Mouse (Mus musculus): ENCODE measurements around the gene Pla2g1b.
"Not testable (repeated sequence)": the region's sequence is repeated elsewhere in the genome, so short reads cannot be mapped to it uniquely, and the experiment has no call there.

The Pla2g1b gene

DNA sequence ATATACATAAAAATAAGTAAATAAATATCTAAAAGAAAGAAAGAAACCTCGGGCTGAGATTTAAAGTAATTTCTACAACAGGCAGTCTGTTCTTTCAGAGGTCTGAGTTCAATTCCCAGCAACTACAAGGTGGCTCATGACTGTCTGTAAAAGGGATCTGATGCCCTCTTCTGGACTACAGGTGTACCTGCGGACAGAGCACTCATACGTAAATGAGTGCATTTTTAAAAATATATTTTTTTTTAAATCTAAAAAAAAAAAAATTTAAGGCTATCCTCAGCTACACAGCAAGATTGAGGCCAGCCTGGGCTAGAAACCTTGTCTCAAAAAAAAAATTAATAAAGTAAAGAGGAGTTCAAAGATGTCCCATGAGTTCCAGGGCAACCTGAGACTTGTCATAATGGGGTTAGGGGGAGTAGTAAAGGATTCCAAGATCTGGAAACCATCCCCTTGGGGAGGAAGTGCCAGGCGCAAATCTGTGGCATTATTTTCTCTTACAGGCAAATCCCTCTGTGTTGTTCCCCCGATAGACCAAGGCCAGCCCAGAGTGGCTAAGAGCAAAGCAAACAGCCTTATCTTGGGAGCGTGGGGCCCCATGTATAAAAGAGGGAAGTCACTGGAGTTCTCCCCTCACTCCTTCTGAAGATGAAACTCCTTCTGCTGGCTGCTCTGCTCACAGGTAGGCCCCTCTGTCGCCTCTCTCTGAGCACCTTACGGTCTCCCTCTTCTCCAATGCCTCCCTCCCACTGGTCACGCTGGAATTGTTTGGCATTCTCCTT, at the start of gene Pla2g1b:
Gene Pla2g1b (plus strand): TSS at position 621 of the 779 bp plus-strand sequence.
- DNase-seq (ENCODE audit: extremely low spot score, low spot score), result no peak

DNA sequence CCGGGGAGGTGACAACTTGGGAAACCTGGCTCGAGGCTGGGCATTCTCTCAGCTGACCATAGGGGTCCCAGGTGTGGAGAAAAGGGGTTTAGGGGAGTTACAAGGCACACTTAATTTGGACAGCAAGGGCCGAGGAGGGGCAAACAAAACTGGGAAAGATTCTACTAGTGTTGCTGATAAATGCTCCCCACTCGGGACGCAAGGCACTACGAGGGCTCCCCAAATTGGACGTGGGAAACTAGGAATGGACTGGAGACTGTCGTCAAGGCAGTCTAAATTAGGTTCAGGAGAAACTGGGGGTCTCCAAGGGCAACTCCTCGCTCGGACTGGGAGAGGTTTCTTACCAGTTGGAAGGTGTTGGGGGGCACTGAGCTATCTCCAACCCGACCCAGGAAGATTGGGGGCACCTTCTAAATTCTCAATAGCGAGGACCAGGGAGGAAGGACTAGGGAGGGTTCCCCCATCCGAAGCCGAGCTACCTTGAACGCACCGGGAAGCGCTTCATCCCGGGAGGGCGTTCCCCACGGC, 37.2 kb upstream of the Pla2g1b start:
- no peak for DNase-seq (ENCODE audit: extremely low spot score, low spot score)

DNA sequence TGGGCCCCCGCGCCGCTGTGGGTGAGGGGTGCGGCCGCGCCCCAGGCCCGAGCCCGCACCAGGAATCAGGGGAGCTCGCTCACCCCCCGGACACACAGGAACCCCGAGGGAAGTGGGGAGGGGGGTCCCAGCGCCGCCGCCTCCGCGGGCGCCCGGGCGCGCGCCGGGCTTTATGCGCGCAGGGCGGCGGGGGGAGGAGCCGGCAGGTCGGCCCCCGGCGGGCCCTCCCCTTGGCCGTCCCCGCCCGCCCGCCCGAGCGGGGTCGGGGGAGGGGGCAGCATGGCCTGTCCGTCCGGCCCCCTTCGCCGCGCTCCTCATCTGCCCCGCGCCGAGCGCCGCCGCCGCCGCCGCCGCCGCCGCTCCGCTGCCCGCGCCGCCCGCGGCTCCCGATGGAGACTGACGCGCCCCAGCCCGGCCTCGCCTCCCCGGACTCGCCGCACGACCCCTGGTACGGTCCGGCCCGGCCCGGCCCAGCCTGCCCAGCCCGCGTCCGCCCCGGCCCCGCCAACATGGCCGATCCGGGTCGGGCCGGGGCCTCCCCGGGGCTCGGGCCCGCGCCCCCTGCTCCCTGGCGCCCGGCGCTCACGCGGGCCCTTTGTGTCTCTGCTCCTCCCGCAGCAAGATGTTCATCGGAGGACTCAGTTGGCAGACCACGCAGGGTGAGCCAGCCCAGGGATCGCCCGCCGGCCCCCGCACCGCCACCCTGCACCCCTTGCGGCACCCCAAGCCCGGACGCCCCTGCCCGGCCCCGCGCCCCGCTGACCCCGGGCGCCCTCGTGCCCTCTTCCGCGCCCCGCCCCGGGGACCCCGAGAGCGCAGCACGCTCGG, 36.5 kb upstream of the Pla2g1b start, which contains the start of gene Msi1:
Gene Msi1 (plus strand): TSS at position 241 of the 828 bp plus-strand sequence.
- DNase-seq (ENCODE audit: extremely low spot score, low spot score), result peak; percentile 81

DNA sequence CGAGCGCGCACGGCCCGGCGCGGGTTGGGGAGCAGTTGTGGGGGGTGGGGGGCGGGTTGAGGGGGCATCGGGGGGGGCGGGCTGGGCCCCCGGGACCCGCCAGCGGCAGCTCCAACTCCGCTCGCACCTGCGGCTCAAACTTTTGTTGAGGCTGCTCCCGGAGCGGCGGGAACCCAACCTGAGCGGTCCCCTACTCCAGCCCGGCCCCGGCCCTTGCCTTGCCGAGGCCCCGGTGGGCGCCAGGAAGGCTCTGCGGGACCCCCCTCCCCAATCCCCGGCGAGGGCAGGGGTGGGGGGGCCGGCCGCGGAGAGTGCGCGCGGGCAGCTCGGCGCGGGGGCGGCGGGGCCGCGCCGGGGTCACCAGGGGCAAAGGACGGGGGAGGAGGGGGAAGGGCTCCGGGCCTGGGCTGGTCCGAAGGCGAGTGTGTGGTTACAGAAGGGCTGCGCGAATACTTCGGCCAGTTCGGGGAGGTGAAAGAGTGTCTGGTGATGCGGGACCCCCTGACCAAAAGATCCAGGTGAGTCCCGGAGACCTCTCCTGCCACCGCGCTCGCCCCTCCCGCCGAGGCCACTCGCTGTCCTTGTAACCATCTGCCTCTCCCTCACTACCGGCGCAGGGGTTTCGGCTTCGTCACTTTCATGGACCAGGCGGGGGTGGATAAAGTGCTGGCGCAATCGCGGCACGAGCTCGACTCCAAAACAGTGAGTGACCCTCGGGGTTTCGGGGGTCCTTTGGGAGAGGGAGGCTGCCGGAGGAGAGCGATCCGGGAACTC, 35.7 kb upstream of the Pla2g1b start:
- DNase-seq (ENCODE audit: extremely low spot score, low spot score), result peak; percentile 62

DNA sequence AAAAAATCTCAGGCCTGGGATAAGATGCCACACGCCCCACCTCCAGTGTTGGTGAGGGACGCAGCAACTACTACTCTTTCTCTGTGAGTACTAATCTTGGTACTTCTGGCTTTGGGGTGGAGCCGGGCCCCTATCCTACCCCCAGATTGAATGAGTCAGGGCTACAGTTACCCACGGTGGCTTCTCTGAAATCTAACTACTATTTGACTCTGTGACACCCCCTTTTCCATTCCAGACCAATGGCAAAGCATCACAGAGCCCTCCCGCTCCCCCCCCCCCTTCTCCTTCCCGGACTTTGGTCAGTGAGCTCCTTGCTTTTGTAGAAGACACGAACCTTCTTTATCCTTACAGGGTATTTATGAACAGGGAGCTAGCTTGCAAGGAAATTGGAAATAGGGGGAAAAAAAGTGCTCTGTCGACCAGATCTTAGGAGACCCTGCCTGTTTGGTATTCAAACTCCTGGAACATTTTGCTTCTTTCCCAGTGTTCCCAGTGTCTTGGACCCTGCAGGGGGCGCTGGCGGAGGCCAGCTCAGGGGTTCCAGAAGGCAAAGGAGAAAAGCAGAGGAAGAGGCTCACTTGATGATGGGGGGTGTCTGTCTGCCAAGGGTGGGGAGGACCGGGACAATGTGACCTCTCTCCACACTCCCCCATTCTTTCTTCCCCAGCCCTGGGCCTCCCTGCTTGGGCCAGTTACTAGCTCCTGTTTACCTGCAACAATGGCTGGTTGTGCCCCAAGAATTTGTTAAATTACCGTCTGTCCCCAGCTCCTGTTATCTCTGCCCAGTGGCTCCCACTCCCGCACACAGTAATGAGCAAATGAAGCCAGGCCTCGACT, 34.8 kb upstream of the Pla2g1b start:
- DNase-seq (ENCODE audit: extremely low spot score, low spot score), result peak; percentile 72

DNA sequence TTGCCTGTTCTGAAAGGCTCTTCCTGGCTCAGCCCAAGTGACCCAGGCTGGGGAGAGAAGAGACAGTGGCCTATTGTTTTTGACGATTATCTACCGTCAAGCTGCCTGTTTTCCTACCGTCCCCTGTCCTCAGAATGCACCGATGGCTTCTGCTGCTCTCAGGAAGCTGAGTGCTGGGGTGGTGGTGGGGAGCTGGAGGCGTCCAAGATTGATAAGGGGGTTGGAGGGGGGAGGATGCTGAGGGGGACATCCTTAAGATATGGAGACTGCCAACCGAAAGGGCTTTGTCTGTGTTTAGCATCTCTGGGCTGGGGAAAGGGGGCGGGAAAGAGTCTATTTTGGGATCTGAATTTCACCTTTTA, 34.2 kb upstream of the Pla2g1b start:
- no peak for DNase-seq (ENCODE audit: extremely low spot score, low spot score)

DNA sequence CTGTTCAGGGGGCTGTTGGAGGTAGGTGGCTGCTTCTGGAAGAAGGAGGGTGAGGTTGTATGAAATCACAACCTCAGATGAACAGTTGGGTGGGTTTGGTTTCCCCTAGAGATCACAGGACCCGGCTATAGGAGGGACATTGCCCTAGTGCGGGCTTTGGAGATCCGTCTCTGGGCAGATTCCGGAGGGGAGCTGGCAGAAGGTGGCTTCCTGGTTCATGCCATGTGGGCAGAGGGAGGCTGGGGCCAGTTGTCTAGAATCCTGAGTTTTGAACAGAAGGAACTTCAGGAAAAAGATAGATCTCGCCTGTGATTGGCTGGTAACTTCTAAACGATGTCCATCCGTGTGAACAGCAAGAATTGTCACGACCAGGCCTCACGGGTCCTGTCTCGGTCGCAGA, 33.7 kb upstream of the Pla2g1b start:
- DNase-seq (ENCODE audit: extremely low spot score, low spot score), result no peak

DNA sequence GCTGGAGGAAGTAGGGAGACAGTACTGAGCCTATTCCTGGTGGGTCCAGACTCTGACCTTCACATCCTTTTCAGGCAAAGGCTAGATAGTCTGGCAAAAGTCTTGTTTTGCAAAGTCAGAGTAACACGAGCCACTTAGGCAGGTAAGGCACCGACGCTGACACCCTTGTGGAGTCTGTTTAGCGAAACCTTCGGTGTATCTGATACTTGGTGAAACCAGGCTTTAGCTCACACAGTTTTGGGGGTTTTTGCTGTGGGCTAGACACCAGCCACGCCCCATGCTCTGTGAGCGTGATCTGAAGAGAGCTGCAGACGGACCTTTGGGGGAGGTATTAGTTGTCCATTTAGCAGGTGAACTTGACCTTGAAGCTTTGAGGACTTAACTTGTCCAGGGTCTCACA, 32.9 kb upstream of the Pla2g1b start:
- no peak for DNase-seq (ENCODE audit: extremely low spot score, low spot score)

DNA sequence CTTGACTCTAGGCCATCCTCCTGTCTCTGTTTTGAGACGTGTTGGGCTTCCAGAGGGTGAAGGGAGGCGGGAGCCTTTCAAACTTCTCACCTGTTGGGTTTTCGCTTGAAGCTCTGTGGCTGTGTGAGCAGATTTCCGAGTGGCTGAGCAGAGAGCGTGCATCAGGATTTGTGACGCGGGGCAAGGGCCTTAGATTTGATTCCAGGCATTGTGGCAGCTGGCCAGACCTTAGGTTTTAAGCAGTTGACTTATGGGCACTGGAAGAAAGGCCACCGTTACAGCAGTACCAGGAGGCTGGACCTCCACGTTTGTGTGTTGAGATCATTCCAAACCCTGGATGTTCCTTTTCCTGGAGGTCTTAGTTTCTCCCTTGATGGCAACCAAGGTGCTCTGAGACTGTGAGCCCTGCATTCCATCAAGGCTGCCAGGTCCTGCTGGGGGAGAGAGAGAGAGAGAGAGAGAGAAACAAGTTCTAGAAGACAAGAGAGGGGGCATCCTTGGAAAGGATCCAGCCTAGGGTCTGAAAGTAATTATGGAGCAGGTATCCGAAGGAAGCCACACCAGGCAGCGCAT, 31.7 kb upstream of the Pla2g1b start:
- DNase-seq (ENCODE audit: extremely low spot score, low spot score), result no peak

DNA sequence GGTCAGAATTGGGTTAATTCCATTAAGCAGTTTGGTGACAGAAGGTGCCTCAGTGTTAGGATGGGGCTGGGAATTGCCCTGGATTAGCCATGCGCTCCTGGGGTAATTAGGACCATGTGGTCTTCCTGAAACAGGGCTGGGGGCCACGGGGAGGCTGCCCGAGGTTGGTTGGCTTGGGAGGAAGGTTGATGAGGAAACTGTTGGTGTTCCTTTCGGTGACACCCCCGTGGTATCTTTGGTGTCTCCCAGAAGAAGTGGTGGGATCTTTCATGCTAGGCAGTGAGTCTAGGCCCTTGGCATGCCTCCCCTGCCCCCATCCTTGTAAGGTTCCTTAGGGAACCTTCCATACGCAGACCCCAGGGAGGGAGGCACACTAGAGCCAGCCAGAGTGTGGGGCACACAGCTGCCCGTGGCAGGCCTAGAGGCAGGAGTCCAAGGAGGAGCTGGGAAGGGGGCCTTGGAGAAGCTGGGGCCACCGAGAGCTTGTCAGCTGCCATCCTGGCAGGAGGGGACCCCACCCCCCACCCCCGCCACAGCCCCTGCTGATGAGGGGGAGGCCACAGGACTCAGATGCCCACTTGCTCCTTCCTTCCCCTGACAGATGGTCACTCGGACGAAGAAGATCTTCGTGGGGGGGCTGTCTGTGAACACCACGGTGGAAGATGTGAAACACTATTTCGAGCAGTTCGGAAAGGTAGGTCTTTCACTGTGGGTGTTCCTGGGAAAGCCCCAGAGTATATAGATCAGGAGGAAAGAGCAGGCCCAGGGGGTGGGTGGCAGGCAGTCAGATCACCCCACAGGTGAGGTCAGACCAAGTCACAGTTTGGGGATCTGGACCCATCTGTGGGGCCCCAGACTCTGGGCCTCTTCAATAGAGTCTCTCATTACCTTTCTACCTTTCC, 31.0 kb upstream of the Pla2g1b start:
- peak; percentile 33 for DNase-seq (ENCODE audit: extremely low spot score, low spot score)

DNA sequence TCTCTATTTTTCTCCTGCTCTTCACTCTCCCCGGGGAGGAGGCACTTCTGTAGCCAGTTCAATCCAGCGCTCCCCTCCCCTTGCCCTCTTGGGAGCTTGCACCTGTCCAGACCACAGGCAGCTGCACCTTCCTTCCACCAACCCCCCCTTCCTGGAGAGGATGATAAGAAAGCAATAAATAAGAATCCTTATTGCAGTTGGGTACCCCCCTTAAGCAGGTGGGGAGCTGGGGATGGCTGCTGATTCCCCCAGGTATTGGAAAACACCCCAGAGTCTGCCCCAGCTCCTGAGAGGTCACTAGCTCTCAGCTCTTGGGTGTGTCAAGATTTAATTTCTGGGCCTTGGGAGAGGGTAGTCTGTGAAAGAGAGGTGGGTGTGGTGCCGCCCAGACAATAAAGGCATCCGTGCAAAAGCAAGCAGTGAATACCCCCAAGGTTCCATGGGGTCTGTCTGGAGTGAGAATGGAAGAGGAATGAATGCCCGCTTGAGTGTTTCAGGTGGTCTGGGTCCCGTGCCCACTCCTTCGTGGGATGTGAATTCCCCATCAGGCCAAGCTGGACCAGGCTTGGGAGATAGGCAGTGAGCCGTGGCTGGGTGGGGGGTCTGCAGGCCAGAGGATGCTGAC, 30.2 kb upstream of the Pla2g1b start:
- DNase-seq (ENCODE audit: extremely low spot score, low spot score), result peak; percentile 43

DNA sequence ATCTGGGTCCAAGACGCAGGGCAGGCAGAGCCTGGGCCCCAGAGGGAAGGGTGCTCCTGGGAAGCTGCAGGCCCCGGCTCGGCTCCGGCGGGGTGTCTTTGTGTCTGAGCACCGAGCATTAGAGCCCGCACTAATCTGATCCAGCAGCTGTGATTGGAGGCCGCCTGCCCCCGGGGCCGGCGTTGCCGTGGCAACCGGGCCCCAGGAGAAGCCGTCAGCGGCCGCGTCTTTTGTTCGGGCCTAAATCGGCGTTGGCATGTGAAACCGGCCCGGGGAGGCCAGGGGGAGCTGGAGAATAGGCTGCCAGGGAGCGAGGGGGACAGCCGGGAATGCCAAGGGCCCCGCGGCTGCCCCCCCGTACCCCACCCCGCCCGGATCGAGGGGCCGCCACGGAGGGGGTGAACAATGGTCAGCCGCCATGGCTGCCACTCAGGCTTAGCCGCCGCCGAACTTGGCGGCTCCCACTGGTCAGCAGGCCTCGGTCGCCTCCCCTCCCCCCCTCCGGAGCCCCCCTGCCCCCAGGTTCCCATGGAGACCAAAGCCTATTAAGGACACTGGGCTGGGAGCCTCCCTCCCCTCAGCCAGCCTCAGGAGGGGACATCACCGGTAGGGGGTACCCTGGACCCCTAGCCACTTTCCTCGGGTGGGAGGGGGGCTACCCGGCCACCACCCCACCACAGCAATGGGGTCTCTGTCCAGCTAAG, 29.5 kb upstream of the Pla2g1b start:
- peak; percentile 94 for DNase-seq (ENCODE audit: extremely low spot score, low spot score)

DNA sequence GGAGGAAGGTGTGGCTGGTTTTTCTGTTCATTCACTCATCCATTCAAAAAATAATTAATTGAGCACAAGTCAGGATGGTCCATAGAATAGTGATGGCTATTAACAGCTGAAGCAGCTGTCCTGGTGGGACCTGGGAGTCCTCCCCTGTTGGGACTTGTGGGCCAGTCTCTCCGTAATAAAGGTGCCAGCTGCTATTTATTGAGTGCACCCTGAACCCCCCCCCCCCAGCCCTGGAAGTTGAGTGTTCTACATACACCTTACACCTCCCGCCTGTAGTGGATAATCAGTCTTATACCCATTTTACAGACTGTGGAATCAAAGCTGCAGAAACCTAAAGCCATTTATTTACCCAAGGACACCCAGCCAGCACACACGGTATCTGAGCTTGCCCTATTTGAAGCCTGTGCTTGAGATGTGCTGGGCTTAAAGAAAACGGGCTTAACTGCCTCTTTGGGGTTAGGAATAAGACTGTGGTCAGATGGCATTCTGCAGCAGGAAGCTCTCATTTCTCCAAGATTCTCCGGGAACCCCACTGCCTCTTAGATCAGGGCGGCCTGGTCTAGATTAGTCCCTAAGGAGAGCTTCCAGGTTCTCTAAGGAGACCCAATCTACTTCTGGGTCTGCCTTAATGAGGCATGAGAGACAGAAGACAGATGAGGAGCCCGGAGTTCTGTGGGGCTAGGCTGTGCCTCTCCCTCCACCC, 28.7 kb upstream of the Pla2g1b start:
- peak; percentile 50 for DNase-seq (ENCODE audit: extremely low spot score, low spot score)

DNA sequence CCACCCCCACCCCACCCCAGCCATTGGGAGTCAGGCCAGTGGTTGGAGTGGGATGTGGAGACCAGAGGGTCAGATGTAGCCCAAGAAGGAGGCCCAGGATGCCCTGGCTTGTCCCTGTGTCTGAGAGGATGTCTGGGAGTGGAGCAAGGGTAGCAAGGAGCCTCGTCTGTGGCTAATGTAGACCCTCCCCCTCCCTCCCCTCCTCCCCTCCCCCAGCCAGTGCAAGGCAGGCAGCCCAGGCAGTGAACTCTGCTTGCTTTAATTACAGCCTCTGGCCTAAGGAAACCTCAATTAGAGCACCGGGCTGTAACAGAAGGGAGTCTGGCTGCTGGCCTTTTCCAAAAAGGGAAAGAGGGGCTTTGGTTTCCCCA, 28.1 kb upstream of the Pla2g1b start:
- peak; percentile 52 for DNase-seq (ENCODE audit: extremely low spot score, low spot score)

DNA sequence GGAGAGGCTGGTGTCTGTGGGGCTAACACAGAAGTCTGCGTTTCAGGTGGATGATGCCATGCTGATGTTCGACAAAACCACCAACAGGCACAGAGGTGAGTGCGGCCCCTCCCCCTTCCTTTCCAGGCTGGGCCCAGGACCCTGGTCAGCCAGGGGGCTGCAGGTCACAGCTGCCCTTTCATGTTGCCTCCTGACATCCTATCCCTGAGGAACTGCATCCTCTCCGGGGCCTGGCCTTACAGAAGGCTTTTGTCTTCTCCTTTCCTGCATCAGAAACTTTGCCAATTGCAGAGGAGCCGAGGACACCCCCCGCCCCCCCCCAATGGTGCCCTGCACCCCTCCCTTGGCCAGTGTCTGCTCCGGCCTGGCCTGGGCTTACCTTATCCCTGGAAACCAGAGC, 27.4 kb upstream of the Pla2g1b start:
- no peak for DNase-seq (ENCODE audit: extremely low spot score, low spot score)

DNA sequence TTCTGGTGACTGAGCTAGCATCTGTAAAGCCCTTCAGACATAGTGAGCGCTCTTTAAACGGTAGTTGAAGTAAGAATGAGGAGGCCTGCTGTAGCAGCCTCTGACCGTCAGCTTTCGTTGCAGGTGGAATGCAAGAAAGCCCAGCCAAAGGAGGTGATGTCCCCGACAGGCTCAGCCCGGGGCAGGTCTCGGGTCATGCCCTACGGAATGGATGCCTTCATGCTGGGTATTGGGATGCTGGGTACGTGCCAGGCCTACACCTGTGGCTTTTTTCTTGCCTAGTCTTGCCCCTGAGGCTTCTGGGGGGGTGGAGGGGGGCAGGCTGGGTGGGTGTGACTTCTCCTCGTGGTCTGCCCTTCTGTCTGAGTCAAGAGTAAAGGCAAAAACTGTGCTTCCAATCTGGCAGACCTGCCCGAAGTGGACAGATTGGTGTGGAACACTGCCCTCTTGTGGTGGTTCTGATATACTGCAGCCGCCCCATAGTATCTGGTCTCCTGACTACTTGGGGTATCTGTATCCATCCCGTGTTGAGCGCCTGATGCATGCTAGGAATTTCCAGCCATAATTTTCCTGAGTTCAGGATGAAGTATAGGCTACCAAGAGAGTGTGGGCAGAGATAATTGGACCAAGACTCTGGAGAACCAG, 24.7 kb upstream of the Pla2g1b start:
- DNase-seq (ENCODE audit: extremely low spot score, low spot score), result peak; percentile 82

DNA sequence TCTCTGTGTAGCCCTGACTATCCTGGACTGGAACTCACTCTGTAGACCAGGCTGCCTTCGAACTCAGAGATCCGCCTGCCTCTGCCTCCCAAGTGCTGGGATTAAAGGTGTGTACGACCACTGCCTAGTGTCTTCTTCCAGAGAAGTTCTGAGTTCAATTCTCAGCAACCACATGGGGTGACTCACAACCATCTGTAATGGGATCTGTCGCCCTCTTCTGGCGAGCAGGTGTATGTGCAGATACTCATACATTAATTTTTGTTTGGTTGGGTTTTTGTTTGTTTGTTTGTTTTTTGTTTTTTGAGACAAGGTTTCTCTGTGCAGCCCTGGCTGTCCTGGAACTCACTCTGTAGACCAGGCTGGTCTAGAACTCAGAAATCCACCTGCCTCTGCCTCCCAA, 23.4 kb upstream of the Pla2g1b start:
- DNase-seq (ENCODE audit: extremely low spot score, low spot score), result not testable (repeated sequence)
